Mouse (Mus musculus) heart, postnatal 0 days (tissue): ENCODE data around the gene Nipsnap3b.

Experiments used
- CTCF ChIP-seq: IDR thresholded peaks from 2 replicates; pipeline ENCODE4 v1.5.1; 2016; ENCODE audit warnings: antibody characterized with exemption, control low read depth, low read depth
- EP300 ChIP-seq: IDR thresholded peaks from 2 replicates; pipeline ENCODE4 v1.6.1; 2016; ENCODE audit warnings: antibody characterized with exemption, low read depth

DNA sequence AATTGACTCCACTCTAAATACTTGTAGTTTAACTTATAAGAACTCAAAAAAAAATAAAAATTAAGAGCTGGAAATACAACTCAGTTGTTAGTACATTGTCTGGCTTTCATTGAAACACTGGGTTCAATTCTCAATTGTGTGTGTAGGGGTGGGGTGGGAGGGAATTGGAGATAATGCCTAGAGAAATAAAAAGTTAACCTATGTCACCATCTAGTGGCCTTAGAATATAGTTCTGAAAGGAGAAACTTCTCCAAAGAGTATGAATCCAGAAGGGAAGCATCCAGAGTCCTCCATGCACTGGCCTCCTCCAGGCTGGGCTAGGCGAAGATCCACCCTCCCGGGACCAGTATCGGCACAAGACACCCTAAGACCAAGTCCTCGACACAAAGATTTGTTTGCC, 2.5 kb upstream of the Nipsnap3b start:
- TF ChIP-seq EP300 (no peak), CTCF (peak; percentile 10; the same call in 1 of the 2 replicates)
